Mouse (Mus musculus) embryonic fibroblast, embryonic 13.5 days (primary cell): ENCODE data around the gene Pnldc1.

Experiments used
- CTCF ChIP-seq: IDR thresholded peaks from 2 replicates; pipeline ENCODE4 v1.5.1; 2011; ENCODE audit warnings: mild to moderate bottlenecking, control low read depth, low read length, moderate library complexity, borderline replicate concordance; ENCODE audit not compliant: insufficient read depth
- POLR2A ChIP-seq: IDR thresholded peaks from 2 replicates; pipeline ENCODE4 v1.6.1; 2011; ENCODE audit warnings: low read depth, mild to moderate bottlenecking, control low read depth, low read length, moderate library complexity

DNA sequence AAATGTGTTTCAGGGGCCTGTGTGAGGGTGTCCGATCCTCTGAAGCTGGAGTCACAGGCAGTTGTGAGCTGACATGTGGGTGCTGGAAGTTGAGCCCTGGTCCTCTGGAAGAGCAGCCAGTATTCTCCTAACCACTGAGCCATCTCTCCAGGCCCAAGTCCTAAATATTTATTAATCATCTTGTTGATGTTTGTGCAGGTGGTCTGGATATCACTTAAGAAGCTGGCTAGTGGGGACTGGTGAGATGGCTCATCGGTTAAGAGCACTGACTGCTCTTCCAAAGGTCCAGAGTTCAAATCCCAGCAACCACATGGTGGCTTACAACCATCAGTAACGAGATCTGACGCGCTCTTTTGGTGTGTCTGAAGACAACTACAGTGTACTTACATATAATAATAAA is 39.6 kb upstream of the Pnldc1 start:
- no peak for TF ChIP-seq CTCF
- TF ChIP-seq POLR2A, result no peak
